Mouse (Mus musculus): Measurements from ENCODE around the gene Arfgef2. TPM values are rescaled to one million over a fixed set of nuclear protein-coding genes. Genes with fewer than 3 reads are reported as not detected.
A peak's percentile ranks its signal among the peaks of the same experiment; 100 is the strongest.

Arfgef2 gene
- polyA plus RNA-seq (2015; fragmentation: Nextera tagmentation; extraction: Ambion mirVana), result 4.6 and 5.6 TPM in 2 replicates

DNA sequence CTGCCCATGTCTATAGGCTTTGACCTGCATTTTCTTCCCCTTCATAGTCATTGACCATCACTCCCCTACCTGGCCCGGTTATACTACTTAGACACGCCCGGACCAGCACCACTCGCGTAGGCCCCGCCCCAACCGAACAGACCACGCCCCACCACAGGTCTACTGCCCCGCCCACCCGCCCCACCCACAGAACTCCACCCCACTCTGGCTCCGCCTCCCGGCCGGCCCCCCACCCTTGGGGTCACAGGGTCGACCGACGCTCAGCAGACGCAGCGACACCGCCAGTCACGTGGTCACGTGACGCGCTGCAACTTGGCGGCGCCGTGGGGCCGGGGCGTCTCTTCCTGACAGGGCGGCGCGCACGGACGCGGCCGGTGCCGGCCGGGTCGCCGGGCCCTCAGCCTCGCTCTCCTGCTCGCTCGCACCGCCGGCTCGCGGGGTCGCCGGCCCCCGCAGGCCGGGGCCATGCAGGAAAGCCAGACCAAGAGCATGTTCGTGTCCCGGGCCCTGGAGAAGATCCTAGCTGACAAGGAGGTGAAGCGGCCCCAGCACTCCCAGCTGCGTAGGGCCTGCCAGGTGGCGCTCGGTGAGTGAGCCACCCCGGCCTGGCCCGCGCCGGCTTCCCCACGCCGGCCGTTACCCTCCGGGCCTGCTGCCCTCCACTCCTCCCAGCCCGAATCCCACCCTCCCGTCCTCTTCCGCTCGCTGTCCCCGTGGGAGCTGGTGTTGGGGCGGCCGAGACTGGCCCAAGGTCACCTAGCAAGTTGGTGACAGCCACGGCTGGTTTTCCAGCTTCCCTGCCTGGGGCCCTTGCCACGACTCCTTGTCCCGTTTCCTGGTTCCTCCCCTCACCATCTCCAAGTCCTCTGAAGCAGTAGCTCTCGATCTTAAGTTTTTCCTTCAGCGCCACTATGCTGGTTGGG, at the start of gene Arfgef2:
Gene Arfgef2 (plus strand): TSS at position 339 of the 923 bp plus-strand sequence.
- H3K27me3 ChIP-seq, result 0 out of 2 replicates have a peak, but pooled peaks cover 2% of the 10 kb centered on the region
- peak within 1 kb of the TSS; percentile 76 for H3K4me3 ChIP-seq
- peak; percentile 88 for ATAC-seq (ENCODE audit: low FRiP score, low read depth)
- peaks cover 12% of the 10 kb centered on the region for H3K4me1 ChIP-seq (replicated peaks)
- peak within 1 kb of the TSS; percentile 73 for H3K27ac ChIP-seq (replicated peaks)
- H3K4me2 ChIP-seq, result peak within 1 kb of the TSS; percentile 85
- H3K9ac ChIP-seq, result peak within 1 kb of the TSS; percentile 74
- under 1% methylated on average over 76 of the region's 76 CpGs for WGBS
- no peaks in the 10 kb centered on the region for H3K36me3 ChIP-seq
- H3K9me3 ChIP-seq, result no peaks in the 10 kb centered on the region

DNA sequence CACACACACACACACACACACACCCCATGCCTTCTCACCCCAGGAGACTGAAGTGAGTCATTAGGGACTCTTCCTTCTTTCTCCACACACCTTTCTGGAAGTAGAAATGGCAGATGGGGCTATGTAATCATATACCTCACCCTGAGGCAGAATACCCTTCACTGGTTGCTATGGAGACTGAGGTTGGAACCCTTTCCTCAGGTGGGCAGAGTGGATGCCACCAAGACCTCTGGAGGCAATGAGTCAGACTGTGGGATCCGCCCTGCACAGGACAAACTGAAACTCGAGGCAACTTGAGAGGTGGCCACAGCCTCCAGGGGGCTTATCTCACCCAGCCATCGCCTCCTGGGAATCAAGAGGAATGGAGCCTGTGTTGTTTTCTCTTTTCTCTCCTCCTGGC, 47.4 kb upstream of the Arfgef2 start:
- no peaks in the 10 kb centered on the region for H3K9me3 ChIP-seq
- no peak overlapping the region for H3K9ac ChIP-seq
- no peaks in the 10 kb centered on the region for H3K27me3 ChIP-seq
- no peaks in the 10 kb centered on the region for H3K4me1 ChIP-seq (replicated peaks)
- H3K36me3 ChIP-seq, result no peaks in the 10 kb centered on the region
- H3K4me2 ChIP-seq, result no peak overlapping the region
- H3K4me3 ChIP-seq, result no peak overlapping the region
- ATAC-seq (ENCODE audit: low FRiP score, low read depth), result no peak
- 46% methylated on average over 3 of the region's 3 CpGs for WGBS
- no peak overlapping the region for H3K27ac ChIP-seq (replicated peaks)

GRCm38 (mm10) chr2:166764051-166764450, 41.3 kb upstream of the Arfgef2 start:
- Histone ChIP-seq H3K9me3 (no peaks in the 10 kb centered on the region), H3K9ac (no peak overlapping the region), H3K27ac (replicated peaks) (no peak overlapping the region), H3K36me3 (no peaks in the 10 kb centered on the region), H3K4me3 (no peak overlapping the region), H3K27me3 (no peaks in the 10 kb centered on the region), H3K4me2 (no peak overlapping the region), H3K4me1 (replicated peaks) (peaks cover 5% of the 10 kb centered on the region; the same call in 1 of the 2 replicates)
- 13% methylated on average over 5 of the region's 5 CpGs for WGBS
- ATAC-seq (ENCODE audit: low FRiP score, low read depth), result no peak

- Histone ChIP-seq H3K4me2 (no peak overlapping the region), H3K4me3 (no peak overlapping the region), H3K36me3 (no peaks in the 10 kb centered on the region), H3K27me3 (no peaks in the 10 kb centered on the region), H3K9ac (no peak overlapping the region), H3K4me1 (replicated peaks) (peaks cover 5% of the 10 kb centered on the region; the same call in 1 of the 2 replicates), H3K27ac (replicated peaks) (no peak overlapping the region), H3K9me3 (no peaks in the 10 kb centered on the region)
- ATAC-seq (ENCODE audit: low FRiP score, low read depth), result no peak
- 75% methylated on average over 9 of the region's 9 CpGs for WGBS
Observed at GRCm38 (mm10) chr2:166767591-166767990, 37.8 kb upstream of the Arfgef2 start.

DNA sequence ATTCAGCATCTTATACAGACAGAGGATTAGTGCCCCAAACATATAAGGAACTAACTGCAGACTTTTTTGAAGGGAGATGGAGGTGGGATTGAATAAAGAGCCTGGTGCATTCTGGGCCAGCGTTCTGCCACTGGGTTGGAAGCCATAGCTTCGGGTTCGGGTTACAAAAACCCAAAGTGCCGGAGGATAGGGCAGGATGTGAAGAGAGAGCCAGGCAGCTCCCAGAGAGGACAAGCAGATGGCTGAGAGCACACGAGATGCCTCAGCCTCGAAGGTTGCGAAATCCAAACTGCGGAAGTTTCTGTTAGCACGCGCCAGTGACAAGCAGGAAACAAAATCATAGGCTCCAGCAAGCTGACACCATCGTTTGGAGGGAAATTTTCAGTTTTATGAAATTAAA, 34.0 kb upstream of the Arfgef2 start:
- WGBS, result 79% methylated on average over 11 of the region's 11 CpGs
- H3K4me2 ChIP-seq, result no peak overlapping the region
- no peaks in the 10 kb centered on the region for H3K36me3 ChIP-seq
- no peaks in the 10 kb centered on the region for H3K9me3 ChIP-seq
- no peak overlapping the region for H3K9ac ChIP-seq
- no peak overlapping the region for H3K27ac ChIP-seq (replicated peaks)
- ATAC-seq (ENCODE audit: low FRiP score, low read depth), result no peak
- H3K4me1 ChIP-seq (replicated peaks), result no peaks in the 10 kb centered on the region
- H3K27me3 ChIP-seq, result no peaks in the 10 kb centered on the region
- no peak overlapping the region for H3K4me3 ChIP-seq

DNA sequence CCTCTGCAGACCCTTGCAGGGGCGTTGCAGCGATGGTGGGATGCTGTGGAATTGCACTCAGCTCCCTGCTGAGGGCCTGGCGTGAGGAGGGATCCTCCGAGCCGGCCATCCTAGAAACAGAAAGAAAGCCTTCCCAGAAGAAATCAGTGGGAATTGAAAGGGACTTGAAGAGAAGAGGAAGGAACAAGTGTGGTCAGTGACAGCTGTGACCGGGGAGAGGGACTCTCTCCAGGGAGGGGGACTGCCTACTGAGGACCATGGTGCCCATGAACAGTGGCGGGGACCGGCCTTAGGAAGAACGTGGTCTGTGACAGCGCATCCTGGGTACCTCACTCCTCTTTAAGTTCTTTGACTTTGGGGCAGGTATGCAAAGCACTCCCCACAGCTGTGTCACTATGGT, 31.8 kb upstream of the Arfgef2 start:
- WGBS, result 73% methylated on average over 10 of the region's 10 CpGs
- no peaks in the 10 kb centered on the region for H3K36me3 ChIP-seq
- H3K9ac ChIP-seq, result no peak overlapping the region
- H3K27ac ChIP-seq (replicated peaks), result no peak overlapping the region
- no peak for ATAC-seq (ENCODE audit: low FRiP score, low read depth)
- H3K4me3 ChIP-seq, result no peak overlapping the region
- H3K4me2 ChIP-seq, result no peak overlapping the region
- no peaks in the 10 kb centered on the region for H3K9me3 ChIP-seq
- no peaks in the 10 kb centered on the region for H3K27me3 ChIP-seq
- H3K4me1 ChIP-seq (replicated peaks), result no peaks in the 10 kb centered on the region

- no peak for ATAC-seq (ENCODE audit: low FRiP score, low read depth)
- no peaks in the 10 kb centered on the region for H3K9me3 ChIP-seq
- H3K27ac ChIP-seq (replicated peaks), result no peak overlapping the region
Observed at GRCm38 (mm10) chr2:166774275-166774674, 31.1 kb upstream of the Arfgef2 start.

DNA sequence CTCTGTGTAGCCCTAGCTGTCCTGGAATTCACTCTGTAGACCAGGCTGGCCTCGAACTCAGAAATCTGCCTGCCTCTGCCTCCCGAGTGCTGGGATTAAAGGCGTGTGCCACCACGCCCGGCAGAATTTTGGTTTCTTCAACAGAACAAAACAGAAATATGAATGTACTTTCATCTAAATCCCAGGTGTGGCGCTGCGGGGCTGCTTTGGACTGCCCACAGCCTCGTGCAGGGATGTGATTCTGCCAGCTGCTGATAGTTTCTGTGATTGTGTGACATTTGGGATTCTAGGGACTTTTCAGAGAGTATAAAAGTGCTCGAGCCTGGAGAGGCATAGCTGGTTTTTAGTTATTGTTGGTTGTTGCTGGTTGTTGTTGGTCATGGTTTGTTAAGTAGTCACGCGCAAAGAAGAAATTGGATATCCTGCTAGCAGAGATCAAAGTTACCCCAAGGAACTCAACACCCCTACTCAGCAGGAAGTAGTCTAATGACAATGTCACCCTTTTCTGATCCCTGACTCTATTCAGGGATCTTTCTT, 30.0 kb upstream of the Arfgef2 start:
- Histone ChIP-seq H3K4me1 (replicated peaks) (no peaks in the 10 kb centered on the region), H3K9me3 (no peaks in the 10 kb centered on the region), H3K27me3 (no peaks in the 10 kb centered on the region), H3K36me3 (no peaks in the 10 kb centered on the region), H3K27ac (replicated peaks) (no peak overlapping the region), H3K4me2 (no peak overlapping the region), H3K9ac (no peak overlapping the region), H3K4me3 (no peak overlapping the region)
- no peak for ATAC-seq (ENCODE audit: low FRiP score, low read depth)
- WGBS, result 66% methylated on average over 11 of the region's 11 CpGs

More at GRCm38 (mm10) chr2:166774275-166774674, 31.1 kb upstream of the Arfgef2 start:
- Histone ChIP-seq H3K9ac (no peak overlapping the region), H3K36me3 (no peaks in the 10 kb centered on the region), H3K27me3 (no peaks in the 10 kb centered on the region), H3K4me3 (no peak overlapping the region), H3K4me2 (no peak overlapping the region), H3K4me1 (replicated peaks) (no peaks in the 10 kb centered on the region)
- 80% methylated on average over 10 of the region's 10 CpGs for WGBS

DNA sequence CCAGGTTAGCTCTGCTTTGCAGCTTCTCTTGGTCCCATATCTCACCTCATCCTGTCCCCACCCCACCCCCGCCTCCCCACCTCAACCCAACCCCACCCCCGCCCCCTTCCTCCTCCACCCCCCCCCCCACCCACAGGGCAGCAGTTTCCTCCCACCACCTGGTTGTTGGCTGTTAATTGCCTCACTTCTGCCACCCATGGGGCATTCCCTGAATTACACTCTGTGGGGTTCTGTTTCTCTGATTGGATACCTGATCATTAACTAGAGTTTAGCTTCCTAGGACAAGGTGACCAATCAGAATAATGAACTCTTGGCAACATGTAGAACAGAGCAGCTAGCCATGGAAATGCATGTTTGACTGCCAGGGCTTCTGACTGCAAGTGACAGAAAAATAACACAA, 29.1 kb upstream of the Arfgef2 start:
- H3K36me3 ChIP-seq, result no peaks in the 10 kb centered on the region
- ATAC-seq (ENCODE audit: low FRiP score, low read depth), result no peak
- H3K27ac ChIP-seq (replicated peaks), result no peak overlapping the region
- H3K9ac ChIP-seq, result no peak overlapping the region
- 34% methylated on average over 2 of the region's 2 CpGs for WGBS
- no peaks in the 10 kb centered on the region for H3K4me1 ChIP-seq (replicated peaks)
- H3K4me3 ChIP-seq, result no peak overlapping the region
- no peaks in the 10 kb centered on the region for H3K9me3 ChIP-seq
- H3K4me2 ChIP-seq, result no peak overlapping the region
- no peaks in the 10 kb centered on the region for H3K27me3 ChIP-seq

DNA sequence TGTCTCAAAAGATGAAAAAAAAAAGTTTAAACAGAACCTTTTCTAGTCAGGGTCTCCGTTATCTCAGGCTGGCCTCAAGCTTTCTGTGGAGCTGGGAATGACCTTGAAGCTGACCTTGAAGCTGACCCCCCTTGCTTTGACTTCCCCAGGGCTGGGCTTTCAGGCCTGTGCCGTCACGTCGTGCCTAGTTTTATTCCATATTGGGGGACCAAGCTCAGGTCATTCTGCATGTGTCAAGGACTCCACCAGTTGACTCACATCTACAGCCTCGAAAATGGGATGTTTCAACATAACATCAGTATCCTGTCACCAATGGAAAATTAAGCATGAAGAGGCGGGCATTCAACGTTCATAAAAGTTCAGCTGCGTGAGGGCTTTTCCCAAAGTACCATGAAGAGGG, 25.4 kb upstream of the Arfgef2 start:
- Histone ChIP-seq H3K27ac (replicated peaks) (no peak overlapping the region), H3K27me3 (no peaks in the 10 kb centered on the region), H3K4me1 (replicated peaks) (no peaks in the 10 kb centered on the region), H3K9ac (no peak overlapping the region), H3K4me3 (no peak overlapping the region), H3K4me2 (no peak overlapping the region), H3K9me3 (no peaks in the 10 kb centered on the region), H3K36me3 (no peaks in the 10 kb centered on the region)
- 52% methylated on average over 8 of the region's 8 CpGs for WGBS
- ATAC-seq (ENCODE audit: low FRiP score, low read depth), result no peak

DNA sequence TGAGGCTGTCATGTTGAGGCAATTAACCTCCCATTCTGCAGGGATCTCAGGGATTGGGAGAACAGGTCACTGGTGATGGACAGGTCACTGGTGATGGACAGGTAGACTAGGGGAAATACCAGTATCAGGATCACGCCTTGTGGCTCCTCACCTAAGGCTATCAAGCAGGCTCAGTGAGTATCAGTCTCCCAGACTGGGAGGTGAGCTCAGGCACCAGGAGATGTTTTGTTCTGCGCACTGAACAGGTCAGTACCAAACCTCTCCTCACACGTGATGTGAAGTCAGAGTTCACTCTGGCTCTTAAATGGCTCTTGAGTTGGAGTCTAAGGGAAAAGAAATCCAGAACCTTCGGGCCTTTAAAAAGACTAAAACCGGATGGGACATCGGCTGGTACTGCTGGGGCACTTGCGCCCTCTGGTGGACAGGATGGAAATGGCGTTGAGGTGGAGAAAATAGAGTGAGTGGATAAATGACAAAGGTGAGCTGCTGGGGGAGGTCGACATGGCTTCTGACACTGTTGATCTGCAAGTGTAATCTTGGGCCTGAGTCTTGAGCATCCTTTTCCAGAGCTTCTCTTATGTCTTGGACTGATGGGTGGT, 24.3 kb upstream of the Arfgef2 start:
- no peaks in the 10 kb centered on the region for H3K9me3 ChIP-seq
- no peak overlapping the region for H3K9ac ChIP-seq
- ATAC-seq (ENCODE audit: low FRiP score, low read depth), result no peak
- 13% methylated on average over 9 of the region's 9 CpGs for WGBS
- H3K27me3 ChIP-seq, result no peaks in the 10 kb centered on the region
- H3K4me2 ChIP-seq, result no peak overlapping the region
- H3K27ac ChIP-seq (replicated peaks), result no peak overlapping the region
- H3K36me3 ChIP-seq, result no peaks in the 10 kb centered on the region
- H3K4me1 ChIP-seq (replicated peaks), result peaks cover 9% of the 10 kb centered on the region
- H3K4me3 ChIP-seq, result no peak overlapping the region

GRCm38 (mm10) chr2:166784376-166784775, 21.0 kb upstream of the Arfgef2 start:
- no peaks in the 10 kb centered on the region for H3K36me3 ChIP-seq
- ATAC-seq (ENCODE audit: low FRiP score, low read depth), result no peak
- no peaks in the 10 kb centered on the region for H3K27me3 ChIP-seq
- no peak overlapping the region for H3K4me2 ChIP-seq
- no peak overlapping the region for H3K27ac ChIP-seq (replicated peaks)
- no peaks in the 10 kb centered on the region for H3K9me3 ChIP-seq
- WGBS, result 87% methylated on average over 6 of the region's 6 CpGs
- peaks cover 19% of the 10 kb centered on the region for H3K4me1 ChIP-seq (replicated peaks)
- H3K9ac ChIP-seq, result no peak overlapping the region
- H3K4me3 ChIP-seq, result no peak overlapping the region

All from hindbrain, embryonic 15.5 days (tissue).